Mouse (Mus musculus) heart, postnatal 0 days (tissue): ENCODE data around the gene Lgalsl.

Experiments
- CTCF ChIP-seq: IDR thresholded peaks from 2 replicates; pipeline ENCODE4 v1.5.1; 2016; ENCODE audit warnings: antibody characterized with exemption, control low read depth, low read depth
- EP300 ChIP-seq: IDR thresholded peaks from 2 replicates; pipeline ENCODE4 v1.6.1; 2016; ENCODE audit warnings: antibody characterized with exemption, low read depth

GRCm38 (mm10) chr11:20823301-20823700 lies 7.6 kb downstream of the Lgalsl start:
- TF ChIP-seq EP300 = no peak
- TF ChIP-seq CTCF = no peak
